Mouse (Mus musculus) lung, postnatal 25 days (tissue): ENCODE results near the gene Hsd17b11.
"Not testable (repeated sequence)": the region's sequence is repeated elsewhere in the genome, so short reads cannot be mapped to it uniquely, and the experiment has no call there.

Source experiments
- DNase-seq: peaks from one replicate; pipeline ENCODE4 v3.0.0; 2022; ENCODE audit warnings: low spot score

Gene Hsd17b11

DNA sequence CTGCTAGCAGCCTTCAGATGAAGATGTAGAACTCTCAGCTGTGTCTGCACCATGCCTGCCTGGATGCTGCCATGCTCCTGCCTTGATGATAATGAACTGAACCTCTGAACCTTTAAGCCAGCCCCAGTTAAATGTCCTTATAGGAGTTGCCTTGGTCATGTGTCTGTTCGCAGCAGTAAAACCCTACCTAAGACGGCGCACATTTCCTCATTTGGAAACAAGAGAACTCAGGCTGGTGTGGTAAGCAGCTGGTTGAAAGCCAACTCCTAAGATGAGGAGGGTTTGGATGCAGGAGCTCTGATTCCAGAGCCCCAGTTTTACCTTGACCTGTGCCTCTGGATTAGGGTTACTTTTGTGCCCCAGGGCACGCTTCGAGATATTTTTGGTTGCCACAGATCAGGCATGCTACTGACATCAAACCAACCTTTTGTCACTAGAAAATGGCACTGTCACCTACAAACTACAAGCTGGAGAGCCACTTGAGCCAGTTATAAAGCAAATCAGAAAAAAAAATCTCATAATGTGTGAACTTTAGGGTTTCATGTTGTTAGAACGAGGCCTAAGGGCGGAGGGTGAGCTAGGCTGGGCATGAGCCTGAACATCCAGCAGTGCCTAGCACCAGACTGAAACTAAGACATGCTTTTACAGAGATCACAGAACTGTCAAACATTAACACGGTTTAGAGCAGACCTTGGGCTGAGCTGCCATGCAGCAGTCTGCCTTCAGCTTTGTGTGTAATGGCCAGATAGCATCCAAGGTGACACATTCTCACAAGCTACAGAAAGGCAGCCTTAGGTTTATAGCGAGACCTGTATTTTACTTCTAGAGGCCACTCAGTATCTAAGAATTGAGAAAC is 40.8 kb downstream of the Hsd17b11 start:
- no peak for DNase-seq

DNA sequence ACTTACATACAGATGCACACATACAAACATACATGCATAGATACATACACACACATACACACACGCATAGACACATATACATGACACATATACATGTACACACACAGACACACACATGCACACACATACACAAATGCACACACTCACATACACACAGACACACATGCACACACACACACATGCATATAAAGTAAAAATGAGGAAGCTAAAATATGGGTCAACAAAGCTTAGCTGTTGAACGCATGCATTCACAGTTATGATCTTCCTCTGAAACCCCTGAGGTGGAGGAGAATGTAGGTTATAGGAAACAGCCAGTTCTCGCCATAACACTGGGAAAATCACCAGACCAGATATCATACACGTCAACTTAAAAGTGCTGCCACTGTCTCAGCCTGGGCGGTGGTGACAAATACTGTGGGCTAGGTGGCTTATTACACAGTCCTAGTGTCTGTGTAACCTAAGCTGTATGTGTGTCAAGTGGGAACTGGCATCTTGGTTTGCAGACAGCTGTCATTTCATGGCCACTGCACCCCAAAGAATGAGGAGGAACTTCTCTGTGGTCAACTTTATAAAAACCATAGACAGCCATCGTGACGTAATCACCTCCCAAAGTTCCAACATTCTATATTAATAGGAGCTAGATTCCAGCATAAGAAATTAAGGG is 43.7 kb downstream of the Hsd17b11 start:
- no peak for DNase-seq

DNA sequence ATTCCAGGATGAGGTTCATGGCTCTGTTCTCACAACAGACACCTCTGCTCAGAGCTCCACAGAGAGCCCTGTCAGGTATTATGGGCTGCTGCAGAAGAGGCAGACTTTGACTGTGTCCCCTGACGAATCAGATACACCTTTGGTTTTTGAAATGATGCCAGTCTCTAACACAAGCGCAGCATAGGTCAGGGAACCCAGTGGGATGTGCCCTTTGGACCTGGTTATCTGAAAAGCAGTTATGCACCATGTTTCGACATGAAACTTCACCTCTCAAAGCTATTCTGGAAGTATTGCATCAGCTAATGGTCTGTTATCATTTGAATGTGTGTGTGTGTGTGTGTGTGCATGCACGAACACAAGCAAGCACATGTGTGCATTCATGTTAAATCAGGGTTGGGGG is 44.4 kb downstream of the Hsd17b11 start, which contains the start of gene Hsd17b13:
Gene Hsd17b13, minus strand, starts transcription at position 114 of the 400 bp plus-strand sequence.
- no peak for DNase-seq

DNA sequence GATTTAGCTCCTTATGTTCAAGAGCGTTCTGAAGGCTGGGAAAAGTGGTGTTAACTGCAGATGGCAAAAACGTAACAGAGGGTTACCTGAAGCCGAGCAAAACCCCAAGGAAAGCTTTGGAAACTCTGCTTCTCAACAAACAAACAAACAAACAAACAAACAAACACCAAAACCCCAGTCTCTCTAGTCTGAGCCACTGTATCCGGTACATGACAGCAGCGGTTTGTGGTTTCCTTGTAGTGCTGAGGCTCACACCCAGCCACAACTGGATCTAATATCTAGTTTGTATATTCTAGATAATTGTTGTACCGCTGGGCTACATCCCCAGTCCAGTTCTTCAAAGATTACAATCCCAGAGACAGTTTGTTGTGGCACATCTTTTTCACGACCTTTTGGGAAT is 46.0 kb downstream of the Hsd17b11 start:
- no peak for DNase-seq

DNA sequence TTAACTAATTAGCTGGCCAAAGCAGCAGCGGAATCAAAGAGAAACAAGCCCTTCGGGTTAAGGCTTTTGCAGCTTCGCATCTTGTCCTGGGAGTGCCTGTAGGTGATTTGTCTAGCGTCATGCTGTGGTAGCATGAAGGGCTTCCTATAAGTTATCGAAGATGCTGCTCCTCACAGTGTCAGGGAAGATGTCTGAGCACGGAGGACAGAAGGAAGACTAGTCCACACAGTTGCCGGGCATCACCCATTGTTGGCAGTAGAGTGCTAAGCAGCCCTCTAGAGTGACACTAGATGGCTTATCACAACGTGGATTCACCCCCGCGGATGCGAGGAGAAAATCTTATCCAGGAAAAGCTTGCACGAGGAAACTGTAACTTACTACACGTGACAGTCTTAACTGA is 48.9 kb downstream of the Hsd17b11 start:
- DNase-seq: no peak

DNA sequence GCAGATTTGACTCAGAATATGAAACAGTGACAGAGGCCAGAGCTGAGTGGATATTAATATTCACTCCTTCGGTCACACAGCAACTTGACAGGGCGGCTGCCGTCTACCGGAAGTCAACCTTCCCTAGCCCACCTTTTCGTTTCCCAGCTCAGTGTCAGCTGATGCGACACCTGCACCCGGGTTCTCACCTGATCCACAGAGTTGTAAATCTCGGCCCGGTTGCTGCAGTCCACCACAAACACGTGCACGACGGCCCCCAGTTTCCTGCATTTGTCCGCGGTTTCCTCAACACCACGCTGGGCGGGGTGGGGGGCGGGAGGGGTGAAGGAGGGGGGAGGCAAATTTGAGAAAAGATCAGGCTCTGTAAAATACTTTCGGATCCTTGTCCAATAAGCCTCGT is 49.3 kb downstream of the Hsd17b11 start:
- DNase-seq: no peak

DNA sequence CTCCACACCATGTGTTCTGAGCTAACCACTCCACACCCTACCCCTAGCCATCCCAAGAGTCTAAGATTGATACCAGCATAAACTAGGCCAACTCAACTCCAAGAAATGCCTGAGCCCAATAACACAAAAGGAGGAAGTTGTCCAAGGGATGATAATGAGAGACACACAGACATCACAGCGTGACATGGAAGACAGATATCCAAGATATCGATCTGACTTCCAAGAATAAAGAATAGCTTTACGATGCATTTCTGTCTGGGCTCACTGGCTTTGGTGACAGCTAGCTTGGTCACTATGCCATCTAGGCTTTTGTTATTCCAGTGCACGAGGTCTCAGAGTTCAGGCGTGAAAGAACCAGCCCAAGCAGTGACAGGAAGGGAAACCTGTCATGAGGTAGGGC is 50.7 kb downstream of the Hsd17b11 start:
- no peak for DNase-seq

DNA sequence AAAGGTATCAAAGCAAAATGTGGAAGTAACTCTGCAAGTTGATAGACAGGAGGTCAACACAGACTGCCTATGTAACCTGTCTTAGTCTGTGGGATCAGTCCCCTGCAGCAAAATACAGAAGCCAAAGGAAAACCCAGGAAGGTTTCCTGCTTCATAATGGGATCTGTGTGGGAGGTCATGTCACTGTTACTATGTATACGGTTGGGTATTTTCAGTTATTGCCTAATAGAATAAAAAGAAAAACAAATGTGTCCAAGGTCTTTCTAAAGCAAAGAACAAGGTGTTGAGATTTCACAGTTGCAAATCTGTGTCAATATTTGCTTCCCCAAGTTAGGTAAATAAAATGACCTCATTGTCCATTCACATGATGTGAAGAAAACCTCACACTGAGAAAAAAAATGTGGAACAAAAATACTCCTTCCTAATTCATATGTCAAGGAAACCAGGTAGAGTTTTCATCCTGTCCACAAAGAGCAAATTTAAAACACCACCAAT is 58.7 kb downstream of the Hsd17b11 start:
- DNase-seq: no peak

DNA sequence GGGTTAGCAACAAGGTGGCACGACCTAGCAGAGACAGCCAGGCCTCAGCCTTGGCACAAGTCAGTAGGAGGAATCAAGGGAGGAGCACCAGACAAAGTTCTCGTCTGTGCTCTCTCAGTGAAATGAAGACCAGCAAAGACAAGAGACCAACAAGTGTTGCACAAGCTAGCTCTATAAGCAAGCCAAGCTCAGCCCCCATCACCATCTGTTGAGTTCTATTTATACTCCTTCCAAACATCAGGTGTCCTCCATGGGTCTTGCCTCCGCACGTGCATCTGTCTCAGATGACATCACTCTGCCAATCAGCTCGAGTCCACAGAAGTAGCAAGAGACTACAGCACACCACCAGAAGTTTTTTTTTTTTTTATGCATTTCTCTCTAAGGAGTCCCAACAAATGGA is 67.1 kb downstream of the Hsd17b11 start:
- DNase-seq: no peak

DNA sequence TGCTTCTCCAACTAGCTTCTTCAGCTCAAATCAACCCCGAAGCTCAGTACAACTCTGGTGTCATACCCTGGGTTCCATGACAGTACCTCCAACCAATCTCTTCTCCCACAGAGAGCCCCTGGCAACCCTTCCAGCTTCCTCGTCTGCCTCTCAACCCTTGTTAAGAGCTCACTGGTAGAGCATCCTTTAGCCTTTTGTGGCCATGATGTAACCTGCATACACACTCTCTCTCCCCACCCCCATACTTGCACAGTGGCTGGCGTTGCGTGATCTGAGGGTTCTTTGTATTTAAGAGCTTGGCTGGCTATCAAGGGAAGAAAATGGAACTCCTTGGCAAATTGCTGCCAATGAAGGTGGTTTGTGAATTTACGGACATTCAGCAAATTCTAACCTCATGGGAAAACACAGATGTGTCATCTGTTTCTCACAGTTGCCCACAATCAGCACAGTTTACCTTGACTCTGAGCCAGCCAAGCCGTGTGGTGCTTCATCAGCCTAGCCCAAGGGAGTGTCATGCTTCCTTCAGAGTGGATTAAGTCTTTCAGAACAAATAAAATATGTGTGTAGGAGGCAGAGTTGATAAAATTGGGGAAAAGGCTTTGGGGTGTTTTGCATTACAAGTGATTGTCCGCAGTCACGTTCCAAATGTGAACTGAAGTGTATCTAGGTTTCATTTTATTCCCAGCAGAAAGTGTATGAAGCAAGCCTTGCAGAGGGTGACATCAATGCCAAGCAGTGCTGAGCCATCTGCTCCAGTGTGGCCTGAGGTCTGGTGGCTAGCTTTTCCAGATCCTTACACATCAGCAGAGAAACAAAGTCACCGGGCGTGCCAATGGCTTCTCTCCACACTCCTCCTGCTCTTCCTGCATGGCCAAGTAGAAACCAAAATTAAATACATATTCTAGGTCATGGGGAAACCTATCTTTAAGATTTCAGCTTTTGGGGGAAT is 68.3 kb downstream of the Hsd17b11 start:
- DNase-seq: no peak

DNA sequence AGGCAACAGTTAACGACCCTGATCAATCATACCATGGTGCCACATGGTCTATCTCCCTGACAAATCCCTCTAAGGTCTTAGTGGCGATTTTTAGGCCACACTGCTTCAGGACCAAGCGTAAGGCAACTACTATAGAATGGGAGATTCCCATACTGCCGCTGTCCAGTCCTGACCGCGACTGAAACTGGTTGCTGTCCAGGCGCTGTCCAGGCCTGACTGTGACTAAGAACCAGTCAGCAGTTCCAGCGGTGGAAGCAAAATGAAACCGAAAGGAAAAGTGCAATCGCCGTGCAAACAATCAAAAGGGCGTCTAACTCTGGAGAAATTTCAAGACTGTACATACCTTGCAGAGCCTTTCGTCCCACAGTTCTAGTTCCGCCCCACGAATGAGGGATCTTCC is 71.6 kb downstream of the Hsd17b11 start:
- DNase-seq: not testable (repeated sequence)

DNA sequence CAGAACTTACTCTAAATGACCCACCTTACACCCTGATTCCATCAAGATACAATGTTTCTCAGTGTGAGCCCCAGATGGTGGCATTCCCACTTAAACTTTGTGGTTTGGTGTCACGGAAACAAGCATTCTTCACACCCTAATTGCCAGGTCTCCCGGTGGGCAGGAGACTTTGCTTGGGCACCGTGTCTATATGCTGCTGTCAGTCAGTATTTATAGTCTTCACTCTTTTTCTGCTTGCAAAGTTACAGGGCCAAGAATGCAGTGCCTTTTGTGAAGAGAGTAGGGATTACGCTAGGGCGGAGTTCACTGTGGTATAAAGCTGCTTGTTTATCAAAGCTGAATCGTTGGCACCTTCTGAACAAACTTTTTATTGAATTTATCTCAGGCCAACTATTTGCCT is 78.5 kb downstream of the Hsd17b11 start:
- no peak for DNase-seq

DNA sequence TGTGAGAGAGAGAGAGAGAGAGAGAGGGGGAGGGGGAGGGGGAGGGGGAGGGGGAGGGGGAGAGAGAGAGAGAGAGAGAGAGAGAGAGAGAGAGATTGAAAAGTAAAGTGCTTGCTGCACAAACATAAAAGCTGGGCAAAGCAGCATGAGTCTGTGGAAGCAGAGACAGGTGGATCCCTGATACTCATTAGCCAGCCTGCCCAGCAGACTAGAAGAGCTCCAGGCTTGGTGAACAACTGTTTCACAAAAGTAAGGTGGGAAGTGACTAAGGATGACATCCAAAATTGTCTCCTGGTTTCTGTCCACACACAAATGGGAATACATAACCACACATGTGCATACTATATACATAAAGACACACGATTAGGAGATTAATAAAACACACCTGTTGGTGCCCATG is 81.9 kb downstream of the Hsd17b11 start:
- no peak for DNase-seq
